Mouse (Mus musculus) stomach, postnatal 0 days (tissue): Measurements from ENCODE around the gene Wdr60.

ENCODE experiments used
- CTCF ChIP-seq: IDR thresholded peaks from 2 replicates; pipeline ENCODE4 v1.5.1; 2016; ENCODE audit warnings: antibody characterized with exemption, low read depth, mild to moderate bottlenecking, moderate library complexity
- EP300 ChIP-seq: optimal IDR thresholded peaks from 2 replicates; pipeline ENCODE3; 2016; ENCODE audit warnings: antibody characterized with exemption

GRCm38 (mm10) chr12:116306042-116306441, 43.2 kb upstream of the Wdr60 start:
- TF ChIP-seq CTCF (no peak), EP300 (no peak)
